Mouse (Mus musculus) layer of hippocampus, adult 9-10 months (tissue): ENCODE results near the gene Npas3.

Experiments
- DNase-seq: peaks from one replicate; pipeline ENCODE4 v3.0.0; 2022; ENCODE audit warnings: low spot score

The Npas3 gene

DNA sequence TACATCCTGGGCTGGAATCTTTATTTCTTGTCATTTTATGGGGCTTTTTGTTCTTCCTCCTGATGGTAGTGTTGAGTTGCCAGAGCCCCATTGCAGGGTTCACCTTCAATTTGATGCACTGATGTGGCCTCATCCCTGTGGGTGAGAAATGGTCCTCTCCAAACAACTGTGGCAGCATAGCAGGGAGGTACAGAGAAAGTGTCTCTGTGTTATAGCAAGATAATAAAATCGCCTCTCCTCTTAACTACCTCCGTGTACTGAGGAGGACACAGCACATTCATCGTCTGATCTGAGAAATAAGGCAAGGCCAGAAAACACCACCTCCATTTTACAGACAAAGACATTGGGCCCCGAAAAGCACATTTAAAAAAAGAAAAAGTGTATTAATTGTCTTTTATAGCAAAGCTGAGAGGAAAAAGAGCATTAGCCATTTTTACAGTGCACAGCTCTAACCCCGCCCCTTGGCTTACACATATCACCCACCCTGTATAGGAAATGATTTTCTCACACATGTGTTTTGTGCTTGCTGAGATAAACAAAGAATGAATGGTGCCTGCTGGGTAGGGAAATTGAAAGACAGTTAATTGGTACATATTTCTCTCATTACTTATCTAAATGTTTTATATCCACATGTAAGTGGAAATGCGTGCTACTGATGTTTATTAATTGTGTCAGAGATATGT, 546.4 kb downstream of the Npas3 start:
- DNase-seq: no peak

- peak; percentile 18 for DNase-seq
Measured at GRCm38 (mm10) chr12:53801831-53802230, 553.4 kb downstream of the Npas3 start.

DNA sequence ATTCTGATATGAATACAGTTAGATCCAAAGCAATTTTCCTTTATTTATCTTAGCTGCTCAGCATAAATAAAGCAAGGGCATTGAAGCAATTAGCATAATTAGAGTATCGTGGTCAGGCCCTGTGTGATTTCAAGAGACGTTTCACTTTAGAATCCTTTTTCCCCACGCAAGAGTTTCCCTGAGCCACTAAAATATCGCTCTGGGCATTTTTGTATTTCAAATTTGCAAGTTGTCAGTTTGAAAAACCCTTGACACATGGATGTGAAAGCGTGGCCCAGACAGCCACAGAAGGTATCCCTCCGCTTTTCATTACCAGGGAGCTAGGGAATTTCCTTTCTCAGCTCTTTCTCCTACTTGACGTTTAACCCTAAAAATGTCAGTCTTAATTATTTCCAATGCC, 553.9 kb downstream of the Npas3 start:
- no peak for DNase-seq

DNA sequence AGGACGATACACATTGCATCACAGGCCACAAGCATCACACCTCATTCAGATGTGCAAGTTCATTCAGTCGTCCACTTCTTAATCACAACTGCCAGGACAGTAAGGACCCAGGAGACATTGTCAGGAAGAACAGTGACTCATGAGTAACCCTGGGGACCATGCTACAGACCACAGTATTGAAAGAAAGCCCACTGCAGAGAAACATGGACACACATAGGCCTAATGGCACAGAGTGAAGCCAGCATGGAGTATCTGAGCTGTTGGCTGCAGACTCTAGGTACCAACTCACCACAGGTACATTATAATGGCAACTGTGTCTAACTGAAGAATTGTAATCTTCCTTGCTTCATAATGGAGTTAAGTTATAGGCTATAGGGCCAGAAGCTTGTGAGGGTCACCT, 561.6 kb downstream of the Npas3 start:
- no peak for DNase-seq

DNA sequence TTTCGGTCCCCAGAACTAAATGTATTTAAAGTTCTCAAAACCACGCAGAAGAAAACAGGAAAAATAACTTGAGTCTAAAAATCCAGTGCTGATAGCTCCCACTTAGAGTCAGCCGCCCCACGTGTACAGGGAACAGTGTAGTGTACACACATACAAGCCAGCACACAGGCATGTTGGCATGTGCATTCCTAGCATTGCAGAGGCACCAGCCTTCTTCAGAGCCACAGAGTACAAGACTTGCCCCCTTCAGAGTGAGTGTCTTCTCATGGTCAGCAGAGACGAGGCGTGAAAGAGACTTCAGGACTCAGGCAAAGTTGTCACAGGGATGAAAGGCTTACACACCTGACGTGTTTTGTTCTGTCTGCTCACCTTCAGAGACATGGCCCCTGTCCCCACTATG, 565.8 kb downstream of the Npas3 start:
- DNase-seq: no peak

- no peak for DNase-seq
Measured at GRCm38 (mm10) chr12:53819982-53820381, 571.5 kb downstream of the Npas3 start.

DNA sequence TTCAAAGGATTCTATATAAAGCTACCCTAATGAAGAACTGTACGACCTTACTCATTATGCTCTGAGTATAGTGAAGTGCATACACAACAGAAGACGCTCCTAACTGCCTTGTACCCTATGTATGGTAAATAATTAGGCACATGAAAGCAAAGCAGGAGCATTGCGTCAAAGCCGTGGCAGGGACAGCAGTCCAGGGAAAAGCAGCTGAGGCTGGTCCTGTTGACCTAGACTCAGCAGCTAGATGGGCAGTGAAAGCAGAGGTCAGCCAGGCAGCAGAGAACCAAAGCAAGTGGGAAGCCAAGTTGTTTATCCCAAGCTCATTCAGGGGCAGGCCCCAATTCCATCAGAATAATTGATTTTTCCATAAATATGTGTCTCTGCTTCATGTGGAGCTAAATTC, 574.4 kb downstream of the Npas3 start:
- no peak for DNase-seq

GRCm38 (mm10) chr12:53825251-53825650, 576.8 kb downstream of the Npas3 start:
- DNase-seq: no peak

- DNase-seq: no peak
Measured at GRCm38 (mm10) chr12:53825898-53826605, 577.6 kb downstream of the Npas3 start.

DNA sequence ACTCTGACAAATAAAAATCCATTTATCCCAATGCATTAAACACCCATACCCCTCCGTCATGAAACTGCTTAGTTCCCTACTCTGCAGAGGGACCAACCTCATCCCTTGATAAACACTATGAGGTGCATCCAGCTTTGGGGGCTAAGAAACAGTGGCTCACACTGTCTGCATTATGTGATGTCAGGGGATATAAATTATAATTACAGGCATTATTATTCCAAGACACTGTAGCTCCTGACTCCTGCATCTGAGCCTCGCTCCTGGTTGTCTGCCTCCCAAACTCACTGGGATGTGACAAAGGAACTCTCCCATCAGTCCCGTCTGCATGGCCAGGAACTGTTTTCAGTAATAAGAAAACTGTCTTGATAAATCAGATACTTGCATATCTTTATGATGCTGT, 578.3 kb downstream of the Npas3 start:
- no peak for DNase-seq

DNA sequence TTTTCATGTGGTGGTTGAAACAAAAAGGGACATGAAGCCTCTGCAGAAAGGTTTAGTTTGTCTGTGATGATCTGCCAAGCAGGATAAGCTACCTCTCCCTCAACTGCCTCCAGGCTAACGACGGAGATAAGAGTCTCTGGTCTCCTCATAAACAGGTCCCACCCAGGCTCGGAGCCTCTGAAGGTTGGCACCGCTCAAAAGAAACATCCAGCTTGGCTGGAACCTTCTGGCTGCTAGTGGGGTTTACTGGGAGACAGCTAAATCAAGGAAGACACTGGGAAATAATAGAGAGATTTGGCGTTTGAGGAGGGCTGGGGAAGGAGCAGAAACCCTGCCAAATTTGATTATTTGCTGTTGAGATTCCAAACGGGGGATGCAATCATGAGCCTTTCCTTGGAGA, 584.1 kb downstream of the Npas3 start:
- DNase-seq: no peak

- DNase-seq: no peak
Measured at GRCm38 (mm10) chr12:53833348-53833747, 584.9 kb downstream of the Npas3 start.

- no peak for DNase-seq
Measured at GRCm38 (mm10) chr12:53836031-53836790, 587.7 kb downstream of the Npas3 start.

GRCm38 (mm10) chr12:53837408-53837807, 588.9 kb downstream of the Npas3 start:
- DNase-seq: no peak

DNA sequence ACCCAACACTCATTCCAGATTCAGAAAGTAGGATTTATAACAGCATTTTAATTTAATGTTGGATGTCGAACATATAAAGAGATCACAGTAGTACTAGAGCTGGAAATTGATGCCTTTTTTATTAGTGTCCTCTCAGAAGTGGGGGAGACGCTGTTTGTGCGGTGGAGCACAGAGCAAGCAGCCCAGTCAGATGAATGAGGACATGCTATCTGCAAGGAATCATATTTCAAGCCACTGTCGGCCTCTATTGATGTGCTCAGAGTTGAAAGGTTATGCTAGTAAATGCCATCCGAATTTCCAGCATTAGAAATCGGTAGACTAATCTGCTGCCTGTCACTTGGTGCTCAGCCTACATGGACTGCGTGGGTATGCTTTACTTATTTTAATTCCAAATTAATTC, 590.1 kb downstream of the Npas3 start:
- no peak for DNase-seq

GRCm38 (mm10) chr12:53841928-53842671, 593.6 kb downstream of the Npas3 start:
- peak; percentile 32 for DNase-seq

- no peak for DNase-seq
Measured at GRCm38 (mm10) chr12:53843626-53844025, 595.1 kb downstream of the Npas3 start.

DNA sequence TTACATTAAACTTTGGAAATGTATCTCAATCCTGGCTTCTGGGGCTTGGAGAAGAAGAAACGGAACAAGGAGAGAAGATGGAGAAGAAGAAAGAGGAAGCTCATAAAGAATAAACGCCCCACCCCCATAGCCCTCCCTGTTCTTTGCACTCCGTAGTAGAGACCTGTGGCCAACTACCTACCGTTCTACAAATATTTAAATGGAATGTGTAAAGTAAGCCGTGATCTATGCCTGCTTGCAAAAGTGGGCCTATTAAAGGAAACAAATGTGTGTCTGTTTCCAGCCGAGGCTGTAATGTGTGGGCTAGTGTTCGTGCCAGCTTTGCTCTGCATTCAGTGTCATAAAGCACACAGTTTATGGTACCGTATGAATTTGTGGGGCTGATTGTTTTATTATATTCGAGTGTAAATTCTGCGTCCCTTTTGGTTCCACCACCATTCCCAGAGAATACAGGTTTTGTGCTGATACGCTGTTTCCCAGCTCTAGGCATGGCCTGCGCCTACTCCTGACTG, 597.7 kb downstream of the Npas3 start:
- no peak for DNase-seq

GRCm38 (mm10) chr12:53849263-53849662, 600.8 kb downstream of the Npas3 start:
- no peak for DNase-seq

- DNase-seq: no peak
Measured at GRCm38 (mm10) chr12:53852432-53852831, 604.0 kb downstream of the Npas3 start.

DNA sequence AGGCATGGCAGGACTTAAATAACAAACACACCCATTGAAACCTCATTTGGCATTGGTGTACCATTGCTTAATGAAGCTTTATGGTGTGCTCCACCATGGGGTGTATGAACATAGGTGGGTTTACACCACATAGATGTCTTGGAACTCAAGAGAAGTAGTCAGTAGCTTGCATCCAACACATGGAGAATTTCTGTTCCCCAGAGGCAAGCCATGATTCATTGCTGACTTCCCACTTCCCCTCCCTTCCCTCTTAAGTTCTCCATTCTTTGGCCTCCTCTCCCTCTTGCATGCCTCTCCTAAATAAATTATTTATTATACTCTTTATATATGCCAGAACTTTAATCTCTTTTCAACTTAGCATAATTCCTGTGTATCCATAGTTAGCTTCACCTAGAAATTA, 611.7 kb downstream of the Npas3 start:
- no peak for DNase-seq

- no peak for DNase-seq
Measured at GRCm38 (mm10) chr12:53862281-53862680, 613.8 kb downstream of the Npas3 start.
